Mouse (Mus musculus) forebrain, embryonic 14.5 days (tissue): ENCODE measurements around the gene Rhob. TPM values are rescaled to one million over a fixed set of nuclear protein-coding genes. Genes with fewer than 3 reads are reported as not detected.

Experiments used
- ATAC-seq: fragments of 200-750 bp; cut with Nextera tagmentation; 2 replicates; pipeline ENCODE4 v1.8.0; 2017; ENCODE audit warnings: mild to moderate bottlenecking, moderate library complexity
- DNase-seq: peaks from one replicate; pipeline ENCODE4 v3.0.0-alpha.2; 2015; ENCODE audit warnings: low spot score
- H3K27ac ChIP-seq: fragments of 300-500 bp; sonication (generic); 2 replicates; pipeline ENCODE4 v1.5.1; 2014; ENCODE audit warnings: low read depth, mild to moderate bottlenecking, control low read depth, low read length, moderate library complexity
- H3K27me3 ChIP-seq: fragments of 300-500 bp; sonication (generic); replicated peaks from 2 replicates; pipeline ENCODE4 v1.6.1; 2014; ENCODE audit warnings: low read length, control low read depth, mixed read lengths; ENCODE audit not compliant: control insufficient read depth, insufficient read depth
- H3K36me3 ChIP-seq: fragments of 300-500 bp; sonication (generic); 2 replicates; pipeline ENCODE4 v1.6.1; 2014; ENCODE audit warnings: low read length, control low read depth; ENCODE audit not compliant: control insufficient read depth, insufficient read depth
- H3K4me1 ChIP-seq: fragments of 300-500 bp; sonication (generic); 2 replicates; pipeline ENCODE4 v1.6.1; 2014; ENCODE audit warnings: antibody characterized with exemption, low read length, control low read depth; ENCODE audit not compliant: control insufficient read depth, insufficient read depth
- H3K4me2 ChIP-seq: fragments of 300-500 bp; sonication (generic); 2 replicates; pipeline ENCODE4 v1.6.1; 2014; ENCODE audit warnings: mild to moderate bottlenecking, control low read depth, low read length
- H3K4me3 ChIP-seq: fragments of 300-500 bp; sonication (generic); 2 replicates; pipeline ENCODE4 v1.5.1; 2014; ENCODE audit warnings: low read depth, low read length, control low read depth
- H3K9ac ChIP-seq: fragments of 300-500 bp; sonication (generic); 2 replicates; pipeline ENCODE4 v1.6.1; 2014; ENCODE audit warnings: mild to moderate bottlenecking, low read length, control low read depth, moderate library complexity
- H3K9me3 ChIP-seq: fragments of 300-500 bp; sonication (generic); replicated peaks from 2 replicates; pipeline ENCODE4 v1.6.1; 2016; ENCODE audit warnings: low read length, control low read depth, mixed read lengths; ENCODE audit not compliant: control insufficient read depth
- WGBS: fragments of 180-500 bp; shearing (Covaris S2); extraction: QIAGEN DNeasy Blood & Tissue Kit; methylation state at CpG from one replicate; pipeline ENCODE4 v1.1.7; 2014; 5-methylcytosine and 5-hydroxymethylcytosine counted together
- polyA plus RNA-seq: library from polyadenylated mRNA; unstranded; fragments of >200 nt; fragmentation: Nextera tagmentation; extraction: Ambion mirVana; gene quantifications from 2 replicates; pipeline ENCODE4 v1.2.1, GENCODE M21; 2014

Gene Rhob
- polyA plus RNA-seq, 1 experiment from 2014 or later: 74.4 TPM

DNA sequence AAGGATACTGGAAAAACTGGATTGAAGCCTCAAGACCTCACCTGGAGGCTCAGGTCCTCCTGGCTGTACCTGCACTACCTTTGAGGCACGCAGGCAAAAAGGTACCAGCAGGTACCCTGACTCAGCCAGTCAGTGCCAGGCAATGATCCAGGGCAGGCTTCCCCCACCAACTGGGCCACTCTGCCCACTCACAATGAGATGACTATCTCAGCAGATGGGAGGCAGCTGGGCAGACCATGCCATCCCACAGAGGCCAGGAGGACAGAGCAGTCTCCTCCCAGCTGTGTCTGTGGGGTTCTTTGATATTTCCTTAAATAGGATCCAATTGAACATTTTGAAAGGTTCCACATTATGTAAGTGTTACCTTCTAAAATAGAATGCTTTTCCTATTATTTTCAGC is 49.8 kb downstream of the Rhob start:
- Histone ChIP-seq H3K4me2 (no peak overlapping the region), H3K36me3 (no peaks in the 10 kb centered on the region), H3K4me3 (no peak overlapping the region), H3K27me3 (no peaks in the 10 kb centered on the region), H3K4me1 (no peaks in the 10 kb centered on the region; the same call in 1 of the 2 replicates), H3K9me3 (no peaks in the 10 kb centered on the region), H3K9ac (no peak overlapping the region), H3K27ac (no peak overlapping the region)
- DNase-seq (no peak), ATAC-seq (no peak)
- 95% methylated on average over 1 of the region's 1 CpGs for WGBS

Other genes starting within 250 kb of the Rhob start
- not detected in 2 replicates for gene Gdf7, start 198.1 kb downstream of the Rhob start, polyA plus RNA-seq
- gene Hs1bp3, start 186.6 kb downstream of the Rhob start, polyA plus RNA-seq: 8.3 and 8.4 TPM in 2 replicates
- not detected in 2 replicates for gene Slc7a15, start 99.1 kb upstream of the Rhob start, polyA plus RNA-seq
- gene Pum2, start 174.1 kb upstream of the Rhob start, polyA plus RNA-seq: 70.6 and 74.9 TPM in 2 replicates